7 mouse cellular contexts compared by ENCODE assay signal in the genomic region with DNA sequence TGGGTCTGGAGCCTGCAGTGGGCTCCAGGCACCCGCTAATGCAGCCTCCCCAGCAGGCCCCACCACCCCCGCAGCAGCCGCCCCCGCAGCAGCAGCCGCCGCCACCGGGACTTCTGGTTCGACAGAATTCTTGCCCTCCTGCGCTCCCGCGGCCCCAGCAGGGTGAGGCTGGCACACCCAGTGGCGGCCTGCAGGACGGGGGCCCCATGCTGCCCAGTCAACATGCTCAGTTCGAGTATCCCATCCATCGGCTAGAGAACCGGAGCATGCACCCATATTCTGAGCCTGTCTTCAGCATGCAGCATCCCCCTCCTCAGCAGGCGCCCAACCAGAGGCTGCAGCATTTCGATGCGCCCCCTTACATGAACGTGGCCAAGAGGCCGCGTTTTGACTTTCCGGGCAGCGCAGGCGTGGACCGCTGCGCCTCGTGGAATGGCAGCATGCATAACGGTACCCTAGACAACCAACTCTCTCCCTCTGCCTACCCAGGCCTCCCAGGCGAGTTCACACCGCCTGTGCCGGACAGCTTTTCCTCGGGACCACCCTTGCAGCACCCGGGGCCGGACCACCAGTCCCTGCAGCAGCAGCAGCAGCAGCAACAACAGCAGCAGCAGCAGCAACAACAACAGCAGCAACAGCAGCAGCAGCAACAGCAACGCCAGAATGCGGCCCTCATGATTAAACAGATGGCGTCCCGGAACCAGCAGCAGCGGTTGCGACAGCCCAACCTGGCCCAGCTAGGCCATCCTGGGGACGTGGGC. TPM values are rescaled to one million over a fixed set of nuclear protein-coding genes. Genes with fewer than 3 reads are reported as not detected.
DNase-seq lines count a peak whose midpoint lies in the region; ATAC-seq and TF ChIP-seq lines count a peak whose summit lies in the region.

No protein-coding gene starts in this region.

- DNase-seq in lung, postnatal 0 days (ENCODE audit: low spot score), result no peak
- no peak for DNase-seq in lung, adult 2 months
- peak; percentile 60 for DNase-seq in liver, embryonic 11.5 days (ENCODE audit: low spot score)
- DNase-seq in urinary bladder, adult 2 months (ENCODE audit: low spot score), result no peak

- H3K4me3 ChIP-seq in lung, postnatal 0 days (ENCODE audit: low read depth, low read length), result peak overlapping the region; percentile 72
- no peak overlapping the region for H3K4me3 ChIP-seq in lung, adult 2 months (replicated peaks; ENCODE audit: extremely low read depth, low read depth, low read length)
- H3K4me3 ChIP-seq in forebrain, embryonic 12.5 days (replicated peaks), result peak overlapping the region; percentile 98
- peak overlapping the region; percentile 66 for H3K4me3 ChIP-seq in liver, embryonic 11.5 days (ENCODE audit: low read depth, low read length)
- peak overlapping the region; percentile 77 for H3K4me3 ChIP-seq in stomach, embryonic 16.5 days (replicated peaks; ENCODE audit: low read length)

- TF ChIP-seq POLR2A in lung, adult 2 months (IDR thresholded peaks at IDR 0.05; ENCODE audit: borderline replicate concordance, extremely low read depth, low read depth, low read length), result no peak

- H3K4me1 ChIP-seq in lung, postnatal 0 days (ENCODE audit: insufficient read depth, low read depth, low read length), result peaks cover 14% of the 10 kb centered on the region
- H3K4me1 ChIP-seq in lung, adult 2 months (ENCODE audit: control insufficient read depth, insufficient read depth, low read length), result 0 out of 2 replicates have a peak, but pooled peaks cover 2% of the 10 kb centered on the region
- peaks cover 75% of the 10 kb centered on the region for H3K4me1 ChIP-seq in forebrain, embryonic 12.5 days
- peaks cover 9% of the 10 kb centered on the region for H3K4me1 ChIP-seq in liver, embryonic 11.5 days (replicated peaks; ENCODE audit: control insufficient read depth, insufficient read depth, low read length)
- peaks cover 42% of the 10 kb centered on the region for H3K4me1 ChIP-seq in stomach, embryonic 16.5 days (ENCODE audit: control insufficient read depth, insufficient read depth, low read length)

- H3K4me2 ChIP-seq in lung, postnatal 0 days (replicated peaks; ENCODE audit: low read depth, low read length), result peak overlapping the region; percentile 100
- peak overlapping the region; percentile 98 for H3K4me2 ChIP-seq in forebrain, embryonic 12.5 days
- peak overlapping the region; percentile 79 for H3K4me2 ChIP-seq in liver, embryonic 11.5 days
- peak overlapping the region; percentile 92 for H3K4me2 ChIP-seq in stomach, embryonic 16.5 days (ENCODE audit: low read depth, low read length)

- no peak overlapping the region for H3K27ac ChIP-seq in lung, postnatal 0 days (ENCODE audit: low read length)
- H3K27ac ChIP-seq in forebrain, embryonic 12.5 days, result peak overlapping the region; percentile 98
- H3K27ac ChIP-seq in liver, embryonic 11.5 days (ENCODE audit: low read depth, low read length), result no peak overlapping the region
- peak overlapping the region; percentile 17; the same call in 1 of the 2 replicates for H3K27ac ChIP-seq in stomach, embryonic 16.5 days (ENCODE audit: low read length)

- H3K36me3 ChIP-seq in lung, postnatal 0 days (ENCODE audit: insufficient read depth, low read length), result no peaks in the 10 kb centered on the region
- peaks cover 48% of the 10 kb centered on the region for H3K36me3 ChIP-seq in forebrain, embryonic 12.5 days (replicated peaks)
- no peaks in the 10 kb centered on the region for H3K36me3 ChIP-seq in liver, embryonic 11.5 days (ENCODE audit: control insufficient read depth, insufficient read depth, low read length)
- no peaks in the 10 kb centered on the region for H3K36me3 ChIP-seq in stomach, embryonic 16.5 days (ENCODE audit: control insufficient read depth, insufficient read depth, low read length)

- 19% methylated on average over 40 of the region's 42 CpGs for WGBS in lung, postnatal 0 days
- 63% methylated on average over 42 of the region's 42 CpGs for WGBS in lung, adult 2 months
- WGBS in forebrain, embryonic 12.5 days, result 2% methylated on average over 42 of the region's 42 CpGs
- 9% methylated on average over 42 of the region's 42 CpGs for WGBS in liver, embryonic 11.5 days
- WGBS in stomach, embryonic 16.5 days, result 13% methylated on average over 42 of the region's 42 CpGs

- no peak for TF ChIP-seq CTCF in lung, postnatal 0 days (IDR thresholded peaks at IDR 0.05)
- TF ChIP-seq CTCF in lung, adult 2 months (IDR thresholded peaks at IDR 0.05; ENCODE audit: insufficient read depth, low read length), result no peak

- H3K9me3 ChIP-seq in lung, postnatal 0 days (ENCODE audit: low read length), result no peaks in the 10 kb centered on the region
- no peaks in the 10 kb centered on the region for H3K9me3 ChIP-seq in forebrain, embryonic 12.5 days
- H3K9me3 ChIP-seq in liver, embryonic 11.5 days (ENCODE audit: control insufficient read depth, low read length), result no peaks in the 10 kb centered on the region
- no peaks in the 10 kb centered on the region for H3K9me3 ChIP-seq in stomach, embryonic 16.5 days (replicated peaks; ENCODE audit: control insufficient read depth, low read length)

- no peak for TF ChIP-seq EP300 in lung, postnatal 0 days (IDR thresholded peaks at IDR 0.05)

- H3K9ac ChIP-seq in lung, postnatal 0 days (replicated peaks; ENCODE audit: low read depth), result no peak overlapping the region
- peak overlapping the region; percentile 100 for H3K9ac ChIP-seq in forebrain, embryonic 12.5 days
- no peak overlapping the region for H3K9ac ChIP-seq in liver, embryonic 11.5 days (ENCODE audit: low read depth, low read length)
- peak overlapping the region; percentile 92 for H3K9ac ChIP-seq in stomach, embryonic 16.5 days (ENCODE audit: low read length)

- no peak for ATAC-seq in lung, postnatal 0 days
- no peak for ATAC-seq in forebrain, embryonic 12.5 days (ENCODE audit: low FRiP score)
- no peak for ATAC-seq in liver, embryonic 11.5 days (replicated peaks; ENCODE audit: low FRiP score)
- ATAC-seq in stomach, embryonic 16.5 days (ENCODE audit: insufficient read depth, low FRiP score), result no peak
- no peak for ATAC-seq in activated CD4-positive, CD25-positive, alpha-beta regulatory T cell, adult 4 months

- H3K27me3 ChIP-seq in lung, postnatal 0 days (replicated peaks; ENCODE audit: insufficient read depth, low read length), result peaks cover 28% of the 10 kb centered on the region
- no peaks in the 10 kb centered on the region for H3K27me3 ChIP-seq in forebrain, embryonic 12.5 days
- peaks cover 83% of the 10 kb centered on the region for H3K27me3 ChIP-seq in liver, embryonic 11.5 days (replicated peaks; ENCODE audit: control insufficient read depth, insufficient read depth, low read length)
- H3K27me3 ChIP-seq in stomach, embryonic 16.5 days (ENCODE audit: control insufficient read depth, insufficient read depth, low read length), result peaks cover 21% of the 10 kb centered on the region

RNA-seq across cellular contexts. Expression of a gene that starts 2.1 kb away (rescaled TPM):
- polyA plus RNA-seq in lung, postnatal 0 days (2015; fragmentation: Nextera tagmentation; extraction: Ambion mirVana), result 6.0 and 6.6 TPM in 2 replicates
- polyA plus RNA-seq in lung, adult 2 months (2012; rRNA removed), result 4.0 and 6.2 TPM in 2 replicates
- 55.8 and 62.6 TPM in 2 replicates for polyA plus RNA-seq in forebrain, embryonic 12.5 days (2016; fragmentation: Nextera tagmentation; extraction: Ambion mirVana)
- 5.2 and 5.3 TPM in 2 replicates for polyA plus RNA-seq in liver, embryonic 11.5 days (2014; fragmentation: Nextera tagmentation; extraction: Ambion mirVana)
- 11.1 and 11.7 TPM in 2 replicates for polyA plus RNA-seq in stomach, embryonic 16.5 days (2015; fragmentation: Nextera tagmentation; extraction: Ambion mirVana)
- polyA plus RNA-seq in urinary bladder, adult 2 months (2012; rRNA removed), result 4.9 and 8.3 TPM in 2 replicates
- polyA plus RNA-seq in activated CD4-positive, CD25-positive, alpha-beta regulatory T cell, adult 4 months (2017; shearing (Covaris generic)), result not detected

Comparison
In these comparisons a context has a peak if more than half of its experiments do, and no peak if none do; other contexts are left out.
1. H3K27ac ChIP-seq: peak in forebrain, embryonic 12.5 days (single experiment) and stomach, embryonic 16.5 days (single experiment); none in lung, postnatal 0 days (single experiment) and liver, embryonic 11.5 days (single experiment).
2. H3K9ac ChIP-seq: peak in forebrain, embryonic 12.5 days (single experiment) and stomach, embryonic 16.5 days (single experiment); none in lung, postnatal 0 days (single experiment) and liver, embryonic 11.5 days (single experiment).
3. Peak in every context shown above with its lines, with median percentiles within 50 percentile points of each other: H3K4me2 ChIP-seq.